ENCODE assay signal across 8 mouse cellular contexts in genomic region chr10:110760552-110760951, GRCm38 (mm10). TPM values are rescaled to one million over a fixed set of nuclear protein-coding genes. Genes with fewer than 3 reads are reported as not detected.
DNase-seq lines count a peak whose midpoint lies in the region; ATAC-seq lines count a peak whose summit lies in the region.
"Not testable (repeated sequence)": the region's sequence is repeated elsewhere in the genome, so short reads cannot be mapped to it uniquely, and the experiment has no call there.

No protein-coding gene starts in this region.

- H3K27ac ChIP-seq in embryonic facial prominence, embryonic 11.5 days (replicated peaks; ENCODE audit: low read depth, low read length), result not testable (repeated sequence)

- not testable (repeated sequence) for H3K4me3 ChIP-seq in embryonic facial prominence, embryonic 11.5 days (ENCODE audit: low read depth, low read length)

- not testable (repeated sequence) for H3K4me2 ChIP-seq in embryonic facial prominence, embryonic 11.5 days (ENCODE audit: low read depth, low read length)

- H3K9ac ChIP-seq in embryonic facial prominence, embryonic 11.5 days (replicated peaks; ENCODE audit: low read length), result not testable (repeated sequence)

- ATAC-seq in embryonic facial prominence, embryonic 11.5 days (replicated peaks; ENCODE audit: insufficient number of reproducible peaks, low FRiP score, low TSS enrichment, low read depth), result 0 out of 2 replicates have a peak, but pooled peaks have one; percentile 7

- not testable (repeated sequence) for H3K9me3 ChIP-seq in embryonic facial prominence, embryonic 11.5 days (replicated peaks; ENCODE audit: control insufficient read depth, low read length)

- H3K36me3 ChIP-seq in embryonic facial prominence, embryonic 11.5 days (replicated peaks; ENCODE audit: control insufficient read depth, insufficient read depth, low read depth, low read length), result peaks cover 21% of the 10 kb centered on the region

- 71% methylated on average over 7 of the region's 12 CpGs for WGBS in embryonic facial prominence, embryonic 11.5 days

- not testable (repeated sequence) for H3K4me1 ChIP-seq in embryonic facial prominence, embryonic 11.5 days (ENCODE audit: control insufficient read depth, insufficient read depth, low read length)

- peak; percentile 53 for DNase-seq in CD4-positive helper T cell, adult 2 months (ENCODE audit: low read depth, low spot score)
- peak; percentile 50 for DNase-seq in adipocyte (ENCODE audit: low spot score)
- DNase-seq in embryonic facial prominence, embryonic 11.5 days (ENCODE audit: low spot score), result peak; percentile 75
- peak; percentile 93 for DNase-seq in heart, adult 11 months
- DNase-seq in induced T-regulatory cell, adult 2 months (ENCODE audit: low read depth), result peak; percentile 71
- DNase-seq in kidney, postnatal 4 days, result peak; percentile 26 to 50
- DNase-seq in lung, postnatal 36 days, result peak; percentile 73
- DNase-seq in retina, embryonic 14.5 days (ENCODE audit: low spot score), result peak; percentile 78

- H3K27me3 ChIP-seq in embryonic facial prominence, embryonic 11.5 days (ENCODE audit: control insufficient read depth, insufficient read depth, low read length), result not testable (repeated sequence)

RNA-seq across cellular contexts. Expression of gene E2f7, which starts 15.3 kb away (rescaled TPM):
- 33.1 and 34.0 TPM in 2 replicates for polyA plus RNA-seq in embryonic facial prominence, embryonic 11.5 days (2014; fragmentation: Nextera tagmentation; extraction: Ambion mirVana)

Comparison
In these comparisons a context has a peak if more than half of its experiments do, and no peak if none do; other contexts are left out.
1. DNase-seq: peak in every context shown above with its lines; median percentile 93 in heart, adult 11 months; 78 in retina, embryonic 14.5 days; 75 in embryonic facial prominence, embryonic 11.5 days; 73 in lung, postnatal 36 days; 71 in induced T-regulatory cell, adult 2 months; 53 in CD4-positive helper T cell, adult 2 months; 50 in adipocyte; 38 in kidney, postnatal 4 days.